Mouse (Mus musculus): ENCODE measurements around the gene Coro1c. TPM values are rescaled to one million over a fixed set of nuclear protein-coding genes. Genes with fewer than 3 reads are reported as not detected.
"Not testable (repeated sequence)": the region's sequence is repeated elsewhere in the genome, so short reads cannot be mapped to it uniquely, and the experiment has no call there.

The Coro1c gene
- polyA plus RNA-seq, 1 experiment from 2014 or later = 206 TPM

- H3K9me3 ChIP-seq; H3K9ac ChIP-seq; H3K4me3 ChIP-seq; ATAC-seq (replicated peaks); H3K27me3 ChIP-seq (replicated peaks); H3K4me1 ChIP-seq; H3K27ac ChIP-seq; H3K36me3 ChIP-seq (replicated peaks); H3K4me2 ChIP-seq: not testable (repeated sequence)
- WGBS = 21% methylated on average over 11 of the region's 12 CpGs
These were observed 96.6 kb downstream of the Coro1c start for GRCm38 (mm10) chr5:113811824-113812420.

- Histone ChIP-seq H3K27ac (no peak overlapping the region), H3K36me3 (replicated peaks) (no peaks in the 10 kb centered on the region), H3K27me3 (replicated peaks) (0 out of 2 replicates have a peak, but pooled peaks cover 2% of the 10 kb centered on the region), H3K9ac (no peak overlapping the region), H3K9me3 (no peaks in the 10 kb centered on the region; the same call in 1 of the 2 replicates), H3K4me1 (no peaks in the 10 kb centered on the region), H3K4me3 (no peak overlapping the region), H3K4me2 (no peak overlapping the region)
- WGBS = 91% methylated on average over 4 of the region's 4 CpGs
- ATAC-seq (replicated peaks) = no peak
These were observed 98.4 kb downstream of the Coro1c start for GRCm38 (mm10) chr5:113810111-113810510.

GRCm38 (mm10) chr5:113808177-113808576, 100.4 kb downstream of the Coro1c start:
- no peak for ATAC-seq (replicated peaks)
- Histone ChIP-seq H3K4me2 (no peak overlapping the region), H3K27ac (no peak overlapping the region), H3K9me3 (no peaks in the 10 kb centered on the region; the same call in 1 of the 2 replicates), H3K9ac (no peak overlapping the region), H3K36me3 (replicated peaks) (no peaks in the 10 kb centered on the region), H3K4me3 (no peak overlapping the region), H3K4me1 (no peaks in the 10 kb centered on the region), H3K27me3 (replicated peaks) (no peaks in the 10 kb centered on the region)
- 83% methylated on average over 2 of the region's 2 CpGs for WGBS

GRCm38 (mm10) chr5:113807712-113808111, 100.8 kb downstream of the Coro1c start:
- no peak for ATAC-seq (replicated peaks)
- Histone ChIP-seq H3K4me3 (no peak overlapping the region), H3K4me1 (no peaks in the 10 kb centered on the region), H3K4me2 (no peak overlapping the region), H3K27ac (no peak overlapping the region), H3K9ac (no peak overlapping the region), H3K9me3 (no peaks in the 10 kb centered on the region; the same call in 1 of the 2 replicates), H3K36me3 (replicated peaks) (no peaks in the 10 kb centered on the region), H3K27me3 (replicated peaks) (no peaks in the 10 kb centered on the region)
- WGBS = 67% methylated on average over 9 of the region's 9 CpGs

- H3K27me3 ChIP-seq (replicated peaks) = no peaks in the 10 kb centered on the region
- ATAC-seq (replicated peaks) = no peak
- 49% methylated on average over 10 of the region's 10 CpGs for WGBS
- H3K27ac ChIP-seq = no peak overlapping the region
- H3K4me3 ChIP-seq = no peak overlapping the region
- no peak overlapping the region for H3K9ac ChIP-seq
- H3K4me2 ChIP-seq = no peak overlapping the region
- no peaks in the 10 kb centered on the region; the same call in 1 of the 2 replicates for H3K9me3 ChIP-seq
- no peaks in the 10 kb centered on the region for H3K36me3 ChIP-seq (replicated peaks)
- no peaks in the 10 kb centered on the region for H3K4me1 ChIP-seq
These were observed 102.1 kb downstream of the Coro1c start for GRCm38 (mm10) chr5:113806414-113806813.

- H3K36me3 ChIP-seq (replicated peaks) = no peaks in the 10 kb centered on the region
- 94% methylated on average over 9 of the region's 9 CpGs for WGBS
- H3K9me3 ChIP-seq = no peaks in the 10 kb centered on the region
- no peak overlapping the region for H3K4me2 ChIP-seq
- no peak overlapping the region for H3K9ac ChIP-seq
- peaks cover 4% of the 10 kb centered on the region; the same call in 1 of the 2 replicates for H3K4me1 ChIP-seq
- no peaks in the 10 kb centered on the region for H3K27me3 ChIP-seq (replicated peaks)
- no peak overlapping the region for H3K27ac ChIP-seq
- no peak for ATAC-seq (replicated peaks)
- H3K4me3 ChIP-seq = no peak overlapping the region
These were observed 103.3 kb downstream of the Coro1c start for GRCm38 (mm10) chr5:113805301-113805700.

GRCm38 (mm10) chr5:113804395-113804966, 104.1 kb downstream of the Coro1c start:
- no peak overlapping the region for H3K4me3 ChIP-seq
- H3K4me2 ChIP-seq = no peak overlapping the region
- peaks cover 6% of the 10 kb centered on the region; the same call in 1 of the 2 replicates for H3K4me1 ChIP-seq
- H3K9me3 ChIP-seq = no peaks in the 10 kb centered on the region
- ATAC-seq (replicated peaks) = no peak
- no peaks in the 10 kb centered on the region for H3K36me3 ChIP-seq (replicated peaks)
- WGBS = 54% methylated on average over 7 of the region's 7 CpGs
- no peaks in the 10 kb centered on the region for H3K27me3 ChIP-seq (replicated peaks)
- no peak overlapping the region for H3K9ac ChIP-seq
- H3K27ac ChIP-seq = no peak overlapping the region

GRCm38 (mm10) chr5:113800280-113800679, 108.3 kb downstream of the Coro1c start, which contains the start of gene Tmem119:
TSS of gene Tmem119 (minus strand) at chr5:113800516.
- 2% methylated on average over 11 of the region's 11 CpGs for WGBS
- no peak within 1 kb of the TSS for H3K27ac ChIP-seq
- H3K4me2 ChIP-seq = no peak within 1 kb of the TSS
- H3K9ac ChIP-seq = no peak within 1 kb of the TSS
- peaks cover 6% of the 10 kb centered on the region; the same call in 1 of the 2 replicates for H3K4me1 ChIP-seq
- no peaks in the 10 kb centered on the region for H3K36me3 ChIP-seq (replicated peaks)
- peaks cover 4% of the 10 kb centered on the region; the same call in 1 of the 2 replicates for H3K27me3 ChIP-seq (replicated peaks)
- no peak; the same call in 1 of the 2 replicates for ATAC-seq (replicated peaks)
- no peak within 1 kb of the TSS for H3K4me3 ChIP-seq
- H3K9me3 ChIP-seq = no peaks in the 10 kb centered on the region

GRCm38 (mm10) chr5:113799691-113800090, 108.9 kb downstream of the Coro1c start:
- H3K27ac ChIP-seq = no peak overlapping the region
- WGBS = 40% methylated on average over 5 of the region's 5 CpGs

GRCm38 (mm10) chr5:113798525-113798924, 110.0 kb downstream of the Coro1c start:
- Histone ChIP-seq H3K36me3 (replicated peaks) (no peaks in the 10 kb centered on the region), H3K27me3 (replicated peaks) (peaks cover 4% of the 10 kb centered on the region; the same call in 1 of the 2 replicates), H3K4me1 (peaks cover 6% of the 10 kb centered on the region; the same call in 1 of the 2 replicates), H3K9ac (no peak overlapping the region), H3K4me2 (no peak overlapping the region), H3K4me3 (no peak overlapping the region), H3K9me3 (no peaks in the 10 kb centered on the region), H3K27ac (no peak overlapping the region)
- no peak for ATAC-seq (replicated peaks)
- 88% methylated on average over 9 of the region's 9 CpGs for WGBS

More at GRCm38 (mm10) chr5:113799691-113800090, 108.9 kb downstream of the Coro1c start:
- peaks cover 4% of the 10 kb centered on the region; the same call in 1 of the 2 replicates for H3K27me3 ChIP-seq (replicated peaks)
- H3K9ac ChIP-seq = no peak overlapping the region
- peaks cover 6% of the 10 kb centered on the region; the same call in 1 of the 2 replicates for H3K4me1 ChIP-seq
- ATAC-seq (replicated peaks) = no peak
- no peak overlapping the region for H3K4me2 ChIP-seq
- H3K4me3 ChIP-seq = no peak overlapping the region
- no peaks in the 10 kb centered on the region for H3K36me3 ChIP-seq (replicated peaks)
- no peaks in the 10 kb centered on the region for H3K9me3 ChIP-seq

- no peak overlapping the region for H3K9ac ChIP-seq
- peaks cover 4% of the 10 kb centered on the region; the same call in 1 of the 2 replicates for H3K27me3 ChIP-seq (replicated peaks)
- H3K4me2 ChIP-seq = no peak overlapping the region
- no peaks in the 10 kb centered on the region for H3K36me3 ChIP-seq (replicated peaks)
- no peaks in the 10 kb centered on the region for H3K9me3 ChIP-seq
- 12% methylated on average over 19 of the region's 19 CpGs for WGBS
- H3K4me3 ChIP-seq = no peak overlapping the region
- H3K4me1 ChIP-seq = peaks cover 6% of the 10 kb centered on the region; the same call in 1 of the 2 replicates
- no peak for ATAC-seq (replicated peaks)
- no peak overlapping the region for H3K27ac ChIP-seq
These were observed 111.2 kb downstream of the Coro1c start for GRCm38 (mm10) chr5:113797149-113797882.
